9 mouse cellular contexts compared by ENCODE assay signal in genomic region chr14:34219295-34219694, GRCm38 (mm10). TPM values are rescaled to one million over a fixed set of nuclear protein-coding genes. Genes with fewer than 3 reads are reported as not detected.
DNase-seq lines count a peak whose midpoint lies in the region; ATAC-seq and TF ChIP-seq lines count a peak whose summit lies in the region.
"Had no signal": no experiment of that assay in that cellular context is flagged by ENCODE, and none has a peak within 500 bp of the region (broad histone marks: within the 10 kb centered on the region; RNA-seq: fewer than 3 reads in every experiment).

Gene Syt15, plus strand, starts transcription at chr14:34219595.

- no peak for TF ChIP-seq CTCF in kidney, postnatal 0 days (IDR thresholded peaks at IDR 0.05; ENCODE audit: low read depth)
- no peak for TF ChIP-seq CTCF in intestine, postnatal 0 days (IDR thresholded peaks at IDR 0.05; ENCODE audit: low read depth)
- no peak for TF ChIP-seq CTCF in midbrain, postnatal 0 days (IDR thresholded peaks at IDR 0.05)

- no peak within 1 kb of the TSS for H3K27ac ChIP-seq in kidney, postnatal 0 days
- no peak within 1 kb of the TSS for H3K27ac ChIP-seq in forebrain, embryonic 10.5 days
- no peak within 1 kb of the TSS for H3K27ac ChIP-seq in intestine, postnatal 0 days (ENCODE audit: low read depth, low read length)
- H3K27ac ChIP-seq in midbrain, postnatal 0 days (ENCODE audit: low read depth, low read length) = no peak within 1 kb of the TSS

- peaks cover 11% of the 10 kb centered on the region for H3K27me3 ChIP-seq in kidney, postnatal 0 days (ENCODE audit: insufficient read depth, low read length)
- H3K27me3 ChIP-seq in forebrain, embryonic 10.5 days (ENCODE audit: poor library complexity, severe bottlenecking) = peaks cover 45% of the 10 kb centered on the region
- H3K27me3 ChIP-seq in intestine, postnatal 0 days (replicated peaks; ENCODE audit: control insufficient read depth, insufficient read depth, low read length) = peaks cover 24% of the 10 kb centered on the region; the same call in 1 of the 2 replicates
- H3K27me3 ChIP-seq in midbrain, postnatal 0 days (ENCODE audit: insufficient read depth, low read length) = peaks cover 13% of the 10 kb centered on the region; the same call in 1 of the 2 replicates

- H3K36me3 ChIP-seq in kidney, postnatal 0 days (ENCODE audit: insufficient read depth, low read length) = no peaks in the 10 kb centered on the region
- no peaks in the 10 kb centered on the region for H3K36me3 ChIP-seq in forebrain, embryonic 10.5 days (replicated peaks)
- no peaks in the 10 kb centered on the region for H3K36me3 ChIP-seq in intestine, postnatal 0 days (ENCODE audit: control insufficient read depth, insufficient read depth)
- no peaks in the 10 kb centered on the region for H3K36me3 ChIP-seq in midbrain, postnatal 0 days (ENCODE audit: insufficient read depth, low read length)
- H3K36me3 ChIP-seq: G1E had no signal

- no peaks in the 10 kb centered on the region for H3K9me3 ChIP-seq in kidney, postnatal 0 days (replicated peaks; ENCODE audit: low read length)
- H3K9me3 ChIP-seq in forebrain, embryonic 10.5 days = no peaks in the 10 kb centered on the region
- H3K9me3 ChIP-seq in intestine, postnatal 0 days (ENCODE audit: control insufficient read depth) = no peaks in the 10 kb centered on the region
- H3K9me3 ChIP-seq in midbrain, postnatal 0 days (ENCODE audit: low read length) = no peaks in the 10 kb centered on the region
- H3K9me3 ChIP-seq: G1E had no signal

- 58% methylated on average over 6 of the region's 6 CpGs for WGBS in kidney, postnatal 0 days
- 75% methylated on average over 6 of the region's 6 CpGs for WGBS in forebrain, embryonic 10.5 days
- WGBS in intestine, postnatal 0 days = 45% methylated on average over 6 of the region's 6 CpGs
- WGBS in midbrain, postnatal 0 days = 84% methylated on average over 6 of the region's 6 CpGs

- no peak for ATAC-seq in kidney, postnatal 0 days (replicated peaks; ENCODE audit: low FRiP score, low read depth)
- ATAC-seq in intestine, postnatal 0 days = no peak
- no peak for ATAC-seq in midbrain, postnatal 0 days (ENCODE audit: low FRiP score)

- H3K4me2 ChIP-seq in kidney, postnatal 0 days (ENCODE audit: low read length) = peak within 1 kb of the TSS; percentile 63
- peak within 1 kb of the TSS; percentile 57 for H3K4me2 ChIP-seq in intestine, postnatal 0 days (replicated peaks; ENCODE audit: low read depth)
- peak within 1 kb of the TSS; percentile 50 for H3K4me2 ChIP-seq in midbrain, postnatal 0 days (ENCODE audit: low read depth, low read length, poor library complexity, severe bottlenecking)

- H3K4me1 ChIP-seq in kidney, postnatal 0 days (replicated peaks; ENCODE audit: insufficient read depth, low read length) = peaks cover 6% of the 10 kb centered on the region
- H3K4me1 ChIP-seq in forebrain, embryonic 10.5 days = peaks cover 7% of the 10 kb centered on the region
- H3K4me1 ChIP-seq in intestine, postnatal 0 days (replicated peaks; ENCODE audit: control insufficient read depth, insufficient read depth, low read length) = no peaks in the 10 kb centered on the region
- H3K4me1 ChIP-seq in midbrain, postnatal 0 days (ENCODE audit: insufficient read depth, low read length) = no peaks in the 10 kb centered on the region

- H3K4me3 ChIP-seq in kidney, postnatal 0 days (replicated peaks; ENCODE audit: low read depth, low read length) = peak within 1 kb of the TSS; percentile 26
- peak within 1 kb of the TSS; percentile 44 for H3K4me3 ChIP-seq in forebrain, embryonic 10.5 days
- peak within 1 kb of the TSS; percentile 25; the same call in 1 of the 2 replicates for H3K4me3 ChIP-seq in intestine, postnatal 0 days (ENCODE audit: low read depth, low read length)
- peak within 1 kb of the TSS; percentile 21 for H3K4me3 ChIP-seq in midbrain, postnatal 0 days (ENCODE audit: low read depth, low read length)

- no peak for DNase-seq in kidney, postnatal 0 days (ENCODE audit: low spot score)
- no peak for DNase-seq in kidney, postnatal 36 days
- no peak for DNase-seq in forebrain, embryonic 10.5 days (ENCODE audit: extremely low spot score, low spot score)
- DNase-seq in midbrain, postnatal 0 days (ENCODE audit: low spot score) = no peak
- no peak for DNase-seq in frontal cortex, postnatal 36 days (ENCODE audit: low spot score in 2 of 2)
- DNase-seq in thymus, postnatal 14 days = no peak
- DNase-seq in cerebellum, postnatal 14 days = no peak

- no peak within 1 kb of the TSS for H3K9ac ChIP-seq in kidney, postnatal 0 days (ENCODE audit: low read depth, low read length)
- H3K9ac ChIP-seq in intestine, postnatal 0 days (ENCODE audit: low read depth, low read length) = no peak within 1 kb of the TSS
- no peak within 1 kb of the TSS for H3K9ac ChIP-seq in midbrain, postnatal 0 days (replicated peaks; ENCODE audit: low read length, poor library complexity, severe bottlenecking)

RNA-seq across cellular contexts. Expression of gene Syt15, which starts in this region (rescaled TPM):
- polyA plus RNA-seq in kidney, postnatal 0 days (2015; fragmentation: Nextera tagmentation; extraction: Ambion mirVana) = 0.76 and 0.80 TPM in 2 replicates
- 0.06 and 0.10 TPM in 2 replicates for polyA plus RNA-seq in forebrain, embryonic 10.5 days (2016; fragmentation: Nextera tagmentation; extraction: Ambion mirVana)
- 1.0 and 1.2 TPM in 2 replicates for polyA plus RNA-seq in intestine, postnatal 0 days (2015; fragmentation: Nextera tagmentation; extraction: Ambion mirVana)
- total RNA-seq in midbrain, postnatal 0 days (2014; rRNA removed) = 2.1 and 2.6 TPM in 2 replicates
- polyA plus RNA-seq in midbrain, postnatal 0 days (2015; fragmentation: Nextera tagmentation; extraction: Ambion mirVana) = 0.80 and 0.96 TPM in 2 replicates
- polyA plus RNA-seq: G1E had no signal
